Mouse (Mus musculus): ENCODE data around the gene Rgp1. TPM values are rescaled to one million over a fixed set of nuclear protein-coding genes. Genes with fewer than 3 reads are reported as not detected.

The Rgp1 gene
- total and polyA plus RNA-seq, 3 experiments: 17.1 to 47.6 TPM; not detected in 1

- TF ChIP-seq NELFE (IDR thresholded peaks at IDR 0.05; ENCODE audit: low read depth, low read length) (no peak), MXI1 (IDR thresholded peaks at IDR 0.05; ENCODE audit: low read depth, low read length) (no peak), MAZ (IDR thresholded peaks at IDR 0.05; ENCODE audit: low read depth, low read length) (no peak), UBTF (IDR thresholded peaks at IDR 0.05; ENCODE audit: borderline replicate concordance, insufficient read depth, low read depth, low read length) (no peak), USF1 (IDR thresholded peaks at IDR 0.05; ENCODE audit: low read depth, low read length) (no peak), KAT2A (conservative IDR thresholded peaks at IDR 0.05; ENCODE audit: low read depth, low read length) (no peak), ETS1 (IDR thresholded peaks at IDR 0.05; ENCODE audit: low read depth, low read length) (no peak), ZNF384 (IDR thresholded peaks at IDR 0.05; ENCODE audit: low read depth, low read length) (no peak), ZMIZ1 (IDR thresholded peaks at IDR 0.05; ENCODE audit: low read depth, low read length) (no peak), RCOR1 (IDR thresholded peaks at IDR 0.05; ENCODE audit: low read depth, low read length) (no peak), CHD1 (IDR thresholded peaks at IDR 0.05; ENCODE audit: low read depth, low read length) (no peak)
- no peaks in the 10 kb centered on the region for H3K4me1 ChIP-seq (ENCODE audit: control insufficient read depth in 1 of 2, insufficient read depth in 2 of 2, low read length in 2 of 2)
- H3K9me3 ChIP-seq (replicated peaks; ENCODE audit: insufficient read depth, low read length): no peaks in the 10 kb centered on the region
- no peak overlapping the region for H3K4me3 ChIP-seq (ENCODE audit: control insufficient read depth in 1 of 2, insufficient read depth in 1 of 2, low read depth in 2 of 2, low read length in 2 of 2)
- no peaks in the 10 kb centered on the region for H3K79me2 ChIP-seq (ENCODE audit: control insufficient read depth, insufficient read depth, low read length, poor library complexity)
- no peak for DNase-seq (ENCODE audit: low read depth, low spot score)
- H3K9ac ChIP-seq (ENCODE audit: control insufficient read depth, low read depth, low read length, poor library complexity, severe bottlenecking): no peak overlapping the region
- H3K27me3 ChIP-seq (ENCODE audit: control insufficient read depth in 1 of 2, insufficient read depth in 2 of 2, low read length in 2 of 2): no peaks in the 10 kb centered on the region
- peaks cover 0 to 6% of the 10 kb centered on the region in 2 experiments; a peak in 2 of 4 replicates for H3K36me3 ChIP-seq (ENCODE audit: control insufficient read depth in 1 of 2, insufficient read depth in 2 of 2, low read length in 2 of 2)
- no peak overlapping the region for H3K27ac ChIP-seq (ENCODE audit: control insufficient read depth, low read depth, low read length)
Measured at GRCm38 (mm10) chr4:43536031-43536430, 42.5 kb upstream of the Rgp1 start.

DNA sequence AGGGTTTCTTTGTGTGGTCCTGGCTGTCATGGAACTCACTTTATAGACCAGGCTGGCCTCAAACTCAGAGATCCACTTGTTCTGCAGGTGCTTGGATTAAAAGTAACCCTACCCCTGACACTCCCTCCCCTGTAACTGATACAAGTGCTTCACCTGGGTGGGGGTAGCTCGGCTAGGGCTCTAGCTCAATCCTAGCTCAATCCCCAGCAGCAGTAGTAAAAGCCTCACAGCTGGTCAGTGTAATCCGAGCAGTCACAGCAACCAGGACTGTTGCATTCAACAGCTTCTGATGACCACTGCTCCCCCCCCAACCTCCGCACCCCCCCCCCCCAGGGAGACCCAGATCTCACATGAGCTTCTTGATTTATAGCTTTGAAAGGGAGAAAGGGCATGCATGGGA is 36.5 kb upstream of the Rgp1 start:
- H3K79me2 ChIP-seq (ENCODE audit: control insufficient read depth, insufficient read depth, low read length, poor library complexity): no peaks in the 10 kb centered on the region
- H3K27me3 ChIP-seq (ENCODE audit: control insufficient read depth in 1 of 2, insufficient read depth in 2 of 2, low read length in 2 of 2): no peaks in the 10 kb centered on the region
- no peak overlapping the region for H3K27ac ChIP-seq (ENCODE audit: control insufficient read depth, low read depth, low read length)
- no peak for DNase-seq (ENCODE audit: low read depth, low spot score)
- TF ChIP-seq TBP (IDR thresholded peaks at IDR 0.05; ENCODE audit: low read depth, low read length) (no peak), USF1 (IDR thresholded peaks at IDR 0.05; ENCODE audit: low read depth, low read length) (no peak), NRF1 (IDR thresholded peaks at IDR 0.05; ENCODE audit: insufficient read depth, low read depth, low read length, poor library complexity, severe bottlenecking) (no peak), NELFE (IDR thresholded peaks at IDR 0.05; ENCODE audit: low read depth, low read length) (no peak), GATA1 (IDR thresholded peaks at IDR 0.05; ENCODE audit: low read depth, low read length) (no peak), EP300 (IDR thresholded peaks at IDR 0.05; ENCODE audit: low read depth in 1 of 2, low read length in 2 of 2) (no peak), ZC3H11A (IDR thresholded peaks at IDR 0.05; ENCODE audit: low read depth, low read length) (no peak), MXI1 (IDR thresholded peaks at IDR 0.05; ENCODE audit: low read depth, low read length) (no peak), ZMIZ1 (IDR thresholded peaks at IDR 0.05; ENCODE audit: low read depth, low read length) (no peak), SMC3 (IDR thresholded peaks at IDR 0.05; ENCODE audit: low read depth, low read length) (no peak), POLR2AphosphoS2 (IDR thresholded peaks at IDR 0.05; ENCODE audit: low read length) (no peak), TCF12 (IDR thresholded peaks at IDR 0.05; ENCODE audit: low read depth, low read length) (no peak)
- H3K9ac ChIP-seq (ENCODE audit: control insufficient read depth, low read depth, low read length, poor library complexity, severe bottlenecking): no peak overlapping the region
- no peak overlapping the region for H3K4me3 ChIP-seq (ENCODE audit: control insufficient read depth in 1 of 2, insufficient read depth in 1 of 2, low read depth in 2 of 2, low read length in 2 of 2)
- peaks cover 0 to 13% of the 10 kb centered on the region in 2 experiments; a peak in 2 of 4 replicates for H3K36me3 ChIP-seq (ENCODE audit: control insufficient read depth in 1 of 2, insufficient read depth in 2 of 2, low read length in 2 of 2)
- H3K9me3 ChIP-seq (replicated peaks; ENCODE audit: insufficient read depth, low read length): no peaks in the 10 kb centered on the region
- no peaks in the 10 kb centered on the region for H3K4me1 ChIP-seq (ENCODE audit: control insufficient read depth in 1 of 2, insufficient read depth in 2 of 2, low read length in 2 of 2)
